Mouse (Mus musculus): ENCODE data around the gene Gmeb1. TPM values are rescaled to one million over a fixed set of nuclear protein-coding genes. Genes with fewer than 3 reads are reported as not detected.

Gene Gmeb1
- polyA plus RNA-seq, 1 experiment from 2014 or later = 55.3 TPM

- Histone ChIP-seq H3K27me3 (replicated peaks; ENCODE audit: control insufficient read depth, insufficient read depth, low read length) (no peaks in the 10 kb centered on the region), H3K4me3 (replicated peaks; ENCODE audit: low read length) (no peak overlapping the region), H3K4me1 (replicated peaks; ENCODE audit: control insufficient read depth, insufficient read depth, low read length) (no peaks in the 10 kb centered on the region), H3K9me3 (ENCODE audit: control insufficient read depth, low read length) (no peaks in the 10 kb centered on the region), H3K4me2 (ENCODE audit: low read length) (no peak overlapping the region), H3K9ac (replicated peaks; ENCODE audit: low read depth, low read length) (no peak overlapping the region), H3K27ac (ENCODE audit: low read length) (no peak overlapping the region), H3K36me3 (ENCODE audit: control insufficient read depth, insufficient read depth) (peaks cover 19% of the 10 kb centered on the region)
- ATAC-seq = no peak
- 93% methylated on average over 2 of the region's 2 CpGs for WGBS
Observed at GRCm38 (mm10) chr4:132187826-132188401, 73.5 kb downstream of the Gmeb1 start.

- Histone ChIP-seq H3K27me3 (replicated peaks; ENCODE audit: control insufficient read depth, insufficient read depth, low read length) (no peaks in the 10 kb centered on the region), H3K9me3 (ENCODE audit: control insufficient read depth, low read length) (no peaks in the 10 kb centered on the region), H3K4me1 (replicated peaks; ENCODE audit: control insufficient read depth, insufficient read depth, low read length) (no peaks in the 10 kb centered on the region), H3K4me3 (replicated peaks; ENCODE audit: low read length) (no peak overlapping the region), H3K4me2 (ENCODE audit: low read length) (no peak overlapping the region), H3K9ac (replicated peaks; ENCODE audit: low read depth, low read length) (no peak overlapping the region), H3K27ac (ENCODE audit: low read length) (no peak overlapping the region), H3K36me3 (ENCODE audit: control insufficient read depth, insufficient read depth) (peaks cover 22% of the 10 kb centered on the region)
- 94% methylated on average over 3 of the region's 3 CpGs for WGBS
- ATAC-seq = no peak
Observed at GRCm38 (mm10) chr4:132183162-132183561, 78.2 kb downstream of the Gmeb1 start.

DNA sequence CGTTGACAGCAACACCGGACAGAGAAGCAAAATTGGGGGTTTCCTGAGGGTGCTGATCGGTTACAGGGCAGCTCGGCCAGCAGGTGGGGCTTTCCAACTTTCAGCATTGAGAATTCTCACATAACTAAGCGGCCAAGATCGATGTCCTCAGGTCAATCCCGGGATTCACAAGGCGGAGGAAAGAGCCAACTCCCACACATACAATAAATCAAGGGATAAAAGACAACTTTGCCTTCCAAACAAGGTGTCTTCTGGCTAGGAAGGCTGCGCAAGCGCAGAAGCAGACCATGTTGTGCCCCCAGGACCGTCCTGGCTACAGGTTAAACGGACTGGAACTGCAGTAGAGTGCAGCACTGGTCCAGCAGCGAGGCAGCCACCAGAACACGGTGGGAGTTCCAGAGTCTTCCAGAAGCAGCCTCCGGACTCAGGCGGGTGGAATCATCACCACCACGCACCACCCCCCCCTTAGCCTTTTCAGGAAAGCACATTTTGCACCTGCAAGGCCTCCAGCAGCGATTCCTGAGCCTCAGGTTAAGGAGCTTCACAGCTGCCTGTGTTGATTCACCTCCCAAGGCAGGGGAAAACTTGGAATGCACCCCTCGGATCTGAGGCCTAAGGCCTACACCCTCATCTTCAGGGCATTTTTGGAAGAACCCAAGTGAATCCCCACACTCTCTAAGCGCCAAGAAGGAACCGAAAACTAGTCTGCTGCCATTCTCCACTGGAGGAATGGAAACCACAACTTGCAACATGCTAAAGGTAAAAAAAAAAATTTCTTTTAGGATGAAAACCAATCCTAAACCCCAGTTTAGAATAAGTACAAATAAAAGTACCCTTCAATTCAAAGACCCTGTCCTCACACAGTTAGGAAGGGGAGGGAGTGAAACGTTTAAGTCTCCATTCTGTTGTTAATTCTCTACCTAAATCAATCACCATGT lies 79.4 kb downstream of the Gmeb1 start:
- Histone ChIP-seq H3K9ac (replicated peaks; ENCODE audit: low read depth, low read length) (no peak overlapping the region), H3K36me3 (ENCODE audit: control insufficient read depth, insufficient read depth) (peaks cover 20% of the 10 kb centered on the region), H3K27ac (ENCODE audit: low read length) (no peak overlapping the region), H3K4me3 (replicated peaks; ENCODE audit: low read length) (no peak overlapping the region), H3K4me1 (replicated peaks; ENCODE audit: control insufficient read depth, insufficient read depth, low read length) (no peaks in the 10 kb centered on the region), H3K27me3 (replicated peaks; ENCODE audit: control insufficient read depth, insufficient read depth, low read length) (no peaks in the 10 kb centered on the region), H3K9me3 (ENCODE audit: control insufficient read depth, low read length) (no peaks in the 10 kb centered on the region), H3K4me2 (ENCODE audit: low read length) (no peak overlapping the region)
- 73% methylated on average over 22 of the region's 22 CpGs for WGBS
- ATAC-seq = no peak

DNA sequence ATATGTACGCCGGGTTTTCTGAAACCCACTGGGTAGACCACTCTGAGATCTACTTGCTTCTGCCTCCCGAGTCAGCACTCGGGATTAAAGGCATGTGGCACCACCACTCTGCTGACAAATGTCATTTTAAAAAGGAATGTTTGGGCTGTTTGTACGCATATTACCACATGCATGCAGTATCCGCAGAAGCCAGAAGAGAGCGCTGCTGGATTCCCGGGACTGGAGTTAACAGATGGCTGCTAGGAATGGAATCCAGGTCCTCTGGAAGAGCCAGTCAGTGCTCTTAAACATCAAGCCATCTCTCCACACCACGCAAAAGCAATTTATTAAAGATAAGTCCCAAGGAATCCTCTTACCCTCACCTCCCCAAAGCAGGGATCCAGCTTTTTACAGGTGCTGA lies 80.7 kb downstream of the Gmeb1 start:
- 70% methylated on average over 9 of the region's 9 CpGs for WGBS
- Histone ChIP-seq H3K36me3 (ENCODE audit: control insufficient read depth, insufficient read depth) (peaks cover 20% of the 10 kb centered on the region), H3K9ac (replicated peaks; ENCODE audit: low read depth, low read length) (no peak overlapping the region), H3K4me1 (replicated peaks; ENCODE audit: control insufficient read depth, insufficient read depth, low read length) (no peaks in the 10 kb centered on the region), H3K27me3 (replicated peaks; ENCODE audit: control insufficient read depth, insufficient read depth, low read length) (no peaks in the 10 kb centered on the region), H3K4me3 (replicated peaks; ENCODE audit: low read length) (no peak overlapping the region), H3K27ac (ENCODE audit: low read length) (no peak overlapping the region), H3K4me2 (ENCODE audit: low read length) (no peak overlapping the region), H3K9me3 (ENCODE audit: control insufficient read depth, low read length) (no peaks in the 10 kb centered on the region)
- ATAC-seq = no peak

- peak; percentile 84 for ATAC-seq
- WGBS = 8% methylated on average over 10 of the region's 10 CpGs
- H3K4me3 ChIP-seq (replicated peaks; ENCODE audit: low read length) = no peak overlapping the region
- H3K27me3 ChIP-seq (replicated peaks; ENCODE audit: control insufficient read depth, insufficient read depth, low read length) = no peaks in the 10 kb centered on the region
- no peaks in the 10 kb centered on the region for H3K4me1 ChIP-seq (replicated peaks; ENCODE audit: control insufficient read depth, insufficient read depth, low read length)
- H3K27ac ChIP-seq (ENCODE audit: low read length) = no peak overlapping the region
- H3K4me2 ChIP-seq (ENCODE audit: low read length) = no peak overlapping the region
- no peak overlapping the region for H3K9ac ChIP-seq (replicated peaks; ENCODE audit: low read depth, low read length)
- peaks cover 8% of the 10 kb centered on the region; the same call in 1 of the 2 replicates for H3K36me3 ChIP-seq (ENCODE audit: control insufficient read depth, insufficient read depth)
- H3K9me3 ChIP-seq (ENCODE audit: control insufficient read depth, low read length) = no peaks in the 10 kb centered on the region
Observed at GRCm38 (mm10) chr4:132178630-132179059, 82.8 kb downstream of the Gmeb1 start.

GRCm38 (mm10) chr4:132176474-132176873 lies 84.9 kb downstream of the Gmeb1 start:
- 49% methylated on average over 10 of the region's 10 CpGs for WGBS
- no peak for ATAC-seq
- Histone ChIP-seq H3K4me1 (replicated peaks; ENCODE audit: control insufficient read depth, insufficient read depth, low read length) (no peaks in the 10 kb centered on the region), H3K9me3 (ENCODE audit: control insufficient read depth, low read length) (no peaks in the 10 kb centered on the region), H3K36me3 (ENCODE audit: control insufficient read depth, insufficient read depth) (peaks cover 3% of the 10 kb centered on the region; the same call in 1 of the 2 replicates), H3K27ac (ENCODE audit: low read length) (no peak overlapping the region), H3K27me3 (replicated peaks; ENCODE audit: control insufficient read depth, insufficient read depth, low read length) (no peaks in the 10 kb centered on the region), H3K4me3 (replicated peaks; ENCODE audit: low read length) (no peak overlapping the region), H3K9ac (replicated peaks; ENCODE audit: low read depth, low read length) (no peak overlapping the region), H3K4me2 (ENCODE audit: low read length) (no peak overlapping the region)

Small RNA genes within 50 kb of the gene (microRNA-seq; reads per million reads assigned to microRNA genes)
- gene Gm22033 = not detected

Other genes starting within 250 kb of the Gmeb1 start
- not detected in 2 replicates for gene Gm10300, start 186.9 kb downstream of the Gmeb1 start, polyA plus RNA-seq (2015; fragmentation: Nextera tagmentation; extraction: Ambion mirVana)
- gene Epb41, start 186.3 kb downstream of the Gmeb1 start, polyA plus RNA-seq (2015; fragmentation: Nextera tagmentation; extraction: Ambion mirVana) = 74.1 and 91.8 TPM in 2 replicates
- gene Oprd1, start 117.1 kb downstream of the Gmeb1 start, polyA plus RNA-seq (2015; fragmentation: Nextera tagmentation; extraction: Ambion mirVana) = 0.30 TPM in 1 of 2 replicates, not detected in the other
- 154 and 171 TPM in 2 replicates for gene Ythdf2, start 49.3 kb downstream of the Gmeb1 start, polyA plus RNA-seq (2015; fragmentation: Nextera tagmentation; extraction: Ambion mirVana)
- 43.5 and 43.8 TPM in 2 replicates for gene Taf12, start 12.8 kb upstream of the Gmeb1 start, polyA plus RNA-seq (2015; fragmentation: Nextera tagmentation; extraction: Ambion mirVana)
- gene Rab42, start 41.8 kb upstream of the Gmeb1 start, polyA plus RNA-seq (2015; fragmentation: Nextera tagmentation; extraction: Ambion mirVana) = 0.80 and 1.4 TPM in 2 replicates
- gene Trnau1ap, start 67.9 kb upstream of the Gmeb1 start, polyA plus RNA-seq (2015; fragmentation: Nextera tagmentation; extraction: Ambion mirVana) = 81.9 and 86.4 TPM in 2 replicates
- 51.3 and 52.3 TPM in 2 replicates for gene Rcc1, start 92.0 kb upstream of the Gmeb1 start, polyA plus RNA-seq (2015; fragmentation: Nextera tagmentation; extraction: Ambion mirVana)
- 9.7 and 11.6 TPM in 2 replicates for gene Phactr4, start 160.9 kb upstream of the Gmeb1 start, polyA plus RNA-seq (2015; fragmentation: Nextera tagmentation; extraction: Ambion mirVana)
- 20.4 and 23.5 TPM in 2 replicates for gene Med18, start 202.3 kb upstream of the Gmeb1 start, polyA plus RNA-seq (2015; fragmentation: Nextera tagmentation; extraction: Ambion mirVana)
- gene Sesn2, start 248.9 kb upstream of the Gmeb1 start, polyA plus RNA-seq (2015; fragmentation: Nextera tagmentation; extraction: Ambion mirVana) = 6.1 and 8.3 TPM in 2 replicates